Mouse (Mus musculus): ENCODE results near the gene Cldn14. TPM values are rescaled to one million over a fixed set of nuclear protein-coding genes. Genes with fewer than 3 reads are reported as not detected.

The Cldn14 gene
- polyA plus RNA-seq, 1 experiment from 2014 or later: 0.31 TPM

- Histone ChIP-seq H3K4me3 (no peak overlapping the region), H3K4me1 (replicated peaks) (peaks cover 8% of the 10 kb centered on the region; the same call in 1 of the 2 replicates), H3K27me3 (no peaks in the 10 kb centered on the region), H3K9me3 (no peaks in the 10 kb centered on the region), H3K27ac (replicated peaks) (no peak overlapping the region), H3K9ac (0 out of 2 replicates have a peak overlapping the region, but pooled peaks have one; percentile 12), H3K36me3 (no peaks in the 10 kb centered on the region), H3K4me2 (peak overlapping the region; percentile 45)
- ATAC-seq (ENCODE audit: low read depth): peak; percentile 34; the same call in 1 of the 2 replicates
- 39% methylated on average over 22 of the region's 22 CpGs for WGBS
These were observed 90.6 kb downstream of the Cldn14 start for GRCm38 (mm10) chr16:93917712-93918678.

GRCm38 (mm10) chr16:93915338-93915849 lies 93.2 kb downstream of the Cldn14 start:
- Histone ChIP-seq H3K36me3 (no peaks in the 10 kb centered on the region), H3K4me3 (no peak overlapping the region), H3K27ac (replicated peaks) (no peak overlapping the region), H3K27me3 (no peaks in the 10 kb centered on the region), H3K4me1 (replicated peaks) (peaks cover 8% of the 10 kb centered on the region; the same call in 1 of the 2 replicates), H3K4me2 (no peak overlapping the region), H3K9ac (no peak overlapping the region), H3K9me3 (no peaks in the 10 kb centered on the region)
- no peak for ATAC-seq (ENCODE audit: low read depth)
- 40% methylated on average over 10 of the region's 10 CpGs for WGBS

GRCm38 (mm10) chr16:93913881-93914576 lies 94.6 kb downstream of the Cldn14 start:
- H3K27me3 ChIP-seq: no peaks in the 10 kb centered on the region
- no peak for ATAC-seq (ENCODE audit: low read depth)
- H3K36me3 ChIP-seq: no peaks in the 10 kb centered on the region
- H3K4me3 ChIP-seq: no peak overlapping the region
- 79% methylated on average over 10 of the region's 10 CpGs for WGBS
- H3K9ac ChIP-seq: no peak overlapping the region
- H3K4me2 ChIP-seq: no peak overlapping the region
- no peaks in the 10 kb centered on the region for H3K9me3 ChIP-seq
- no peak overlapping the region for H3K27ac ChIP-seq (replicated peaks)
- H3K4me1 ChIP-seq (replicated peaks): peaks cover 7% of the 10 kb centered on the region; the same call in 1 of the 2 replicates

- no peak overlapping the region for H3K4me3 ChIP-seq
- no peaks in the 10 kb centered on the region for H3K9me3 ChIP-seq
- no peaks in the 10 kb centered on the region for H3K27me3 ChIP-seq
- H3K9ac ChIP-seq: no peak overlapping the region
- H3K36me3 ChIP-seq: no peaks in the 10 kb centered on the region
- no peaks in the 10 kb centered on the region for H3K4me1 ChIP-seq (replicated peaks)
- no peak overlapping the region for H3K27ac ChIP-seq (replicated peaks)
- WGBS: 70% methylated on average over 3 of the region's 3 CpGs
- no peak for ATAC-seq (ENCODE audit: low read depth)
- no peak overlapping the region for H3K4me2 ChIP-seq
These were observed 95.8 kb downstream of the Cldn14 start for GRCm38 (mm10) chr16:93912808-93913207.

GRCm38 (mm10) chr16:93912158-93912557 lies 96.5 kb downstream of the Cldn14 start:
- H3K4me2 ChIP-seq: no peak overlapping the region
- no peak overlapping the region for H3K4me3 ChIP-seq
- no peaks in the 10 kb centered on the region for H3K4me1 ChIP-seq (replicated peaks)
- no peaks in the 10 kb centered on the region for H3K36me3 ChIP-seq
- no peaks in the 10 kb centered on the region for H3K27me3 ChIP-seq
- H3K27ac ChIP-seq (replicated peaks): no peak overlapping the region
- H3K9ac ChIP-seq: no peak overlapping the region
- 76% methylated on average over 5 of the region's 5 CpGs for WGBS
- ATAC-seq (ENCODE audit: low read depth): no peak
- H3K9me3 ChIP-seq: no peaks in the 10 kb centered on the region

GRCm38 (mm10) chr16:93910735-93911665 lies 97.6 kb downstream of the Cldn14 start:
- H3K9ac ChIP-seq: no peak overlapping the region
- 69% methylated on average over 28 of the region's 28 CpGs for WGBS
- H3K27ac ChIP-seq (replicated peaks): no peak overlapping the region
- H3K36me3 ChIP-seq: no peaks in the 10 kb centered on the region
- ATAC-seq (ENCODE audit: low read depth): no peak
- H3K4me2 ChIP-seq: no peak overlapping the region
- H3K27me3 ChIP-seq: no peaks in the 10 kb centered on the region
- no peaks in the 10 kb centered on the region for H3K4me1 ChIP-seq (replicated peaks)
- H3K9me3 ChIP-seq: no peaks in the 10 kb centered on the region
- H3K4me3 ChIP-seq: no peak overlapping the region

GRCm38 (mm10) chr16:93909936-93910335 lies 98.7 kb downstream of the Cldn14 start:
- no peak overlapping the region for H3K27ac ChIP-seq (replicated peaks)
- H3K9ac ChIP-seq: no peak overlapping the region
- ATAC-seq (ENCODE audit: low read depth): no peak
- H3K9me3 ChIP-seq: no peaks in the 10 kb centered on the region
- no peak overlapping the region for H3K4me3 ChIP-seq
- no peaks in the 10 kb centered on the region for H3K4me1 ChIP-seq (replicated peaks)
- H3K4me2 ChIP-seq: no peak overlapping the region
- no peaks in the 10 kb centered on the region for H3K27me3 ChIP-seq
- H3K36me3 ChIP-seq: 0 out of 2 replicates have a peak, but pooled peaks cover 1% of the 10 kb centered on the region
- WGBS: 92% methylated on average over 3 of the region's 3 CpGs

GRCm38 (mm10) chr16:93908196-93908595 lies 100.4 kb downstream of the Cldn14 start:
- Histone ChIP-seq H3K4me3 (no peak overlapping the region), H3K4me2 (no peak overlapping the region), H3K27ac (replicated peaks) (no peak overlapping the region), H3K36me3 (0 out of 2 replicates have a peak, but pooled peaks cover 5% of the 10 kb centered on the region), H3K9me3 (no peaks in the 10 kb centered on the region), H3K27me3 (no peaks in the 10 kb centered on the region), H3K4me1 (replicated peaks) (no peaks in the 10 kb centered on the region), H3K9ac (no peak overlapping the region)
- no peak for ATAC-seq (ENCODE audit: low read depth)
- WGBS: 94% methylated on average over 8 of the region's 8 CpGs

- Histone ChIP-seq H3K27me3 (no peaks in the 10 kb centered on the region), H3K36me3 (0 out of 2 replicates have a peak, but pooled peaks cover 5% of the 10 kb centered on the region), H3K4me1 (replicated peaks) (no peaks in the 10 kb centered on the region), H3K4me2 (no peak overlapping the region), H3K27ac (replicated peaks) (no peak overlapping the region), H3K9ac (no peak overlapping the region), H3K4me3 (no peak overlapping the region), H3K9me3 (no peaks in the 10 kb centered on the region)
- ATAC-seq (ENCODE audit: low read depth): no peak
- WGBS: 78% methylated on average over 5 of the region's 5 CpGs
These were observed 100.9 kb downstream of the Cldn14 start for GRCm38 (mm10) chr16:93907761-93908160.

- Histone ChIP-seq H3K27me3 (no peaks in the 10 kb centered on the region), H3K36me3 (peaks cover 8% of the 10 kb centered on the region), H3K9ac (no peak overlapping the region), H3K4me2 (no peak overlapping the region), H3K9me3 (no peaks in the 10 kb centered on the region), H3K4me3 (no peak overlapping the region), H3K27ac (replicated peaks) (no peak overlapping the region), H3K4me1 (replicated peaks) (no peaks in the 10 kb centered on the region)
- 74% methylated on average over 11 of the region's 11 CpGs for WGBS
- peak; percentile 29; the same call in 1 of the 2 replicates for ATAC-seq (ENCODE audit: low read depth)
These were observed 102.3 kb downstream of the Cldn14 start for GRCm38 (mm10) chr16:93906156-93907014.

Measured in neural tube, embryonic 13.5 days (tissue).